Mouse (Mus musculus) cerebellum, postnatal 10 days (tissue): Measurements from ENCODE around the gene Gm8857.
"Not testable (repeated sequence)": the region's sequence is repeated elsewhere in the genome, so short reads cannot be mapped to it uniquely, and the experiment has no call there.

Experiments used
- DNase-seq, 2 experiments: peaks; one replicate each; pipeline ENCODE4 v3.0.0; 2021; ENCODE audit warnings: mixed read lengths in 2 of 2

Gm8857 gene

DNA sequence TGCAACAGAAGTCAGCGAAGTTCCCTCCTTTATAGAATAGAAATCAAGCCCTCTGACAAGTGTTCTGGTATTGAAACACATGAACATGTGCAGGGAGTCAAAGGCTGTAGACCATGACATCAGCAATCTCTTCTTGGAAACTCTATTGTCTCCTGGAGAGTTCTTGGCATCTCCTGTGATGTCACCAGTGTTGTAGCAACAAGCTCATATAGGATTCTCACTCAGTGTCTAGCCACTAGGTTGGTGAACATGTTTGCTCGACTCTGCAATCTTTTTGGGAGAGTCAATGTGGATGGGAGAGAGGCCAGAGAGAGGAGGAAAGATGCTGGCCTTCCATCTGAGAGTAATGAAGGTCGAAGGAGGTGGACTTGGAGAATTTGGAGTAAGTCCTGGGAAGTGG, at the start of gene Gm8857, which contains the start of gene Gm8871:
Gene Gm8857, plus strand, starts transcription at position 303 of the 400 bp plus-strand sequence.
Gene Gm8871, plus strand, starts transcription at position 301 of the 400 bp plus-strand sequence.
- DNase-seq, result not testable (repeated sequence)

DNA sequence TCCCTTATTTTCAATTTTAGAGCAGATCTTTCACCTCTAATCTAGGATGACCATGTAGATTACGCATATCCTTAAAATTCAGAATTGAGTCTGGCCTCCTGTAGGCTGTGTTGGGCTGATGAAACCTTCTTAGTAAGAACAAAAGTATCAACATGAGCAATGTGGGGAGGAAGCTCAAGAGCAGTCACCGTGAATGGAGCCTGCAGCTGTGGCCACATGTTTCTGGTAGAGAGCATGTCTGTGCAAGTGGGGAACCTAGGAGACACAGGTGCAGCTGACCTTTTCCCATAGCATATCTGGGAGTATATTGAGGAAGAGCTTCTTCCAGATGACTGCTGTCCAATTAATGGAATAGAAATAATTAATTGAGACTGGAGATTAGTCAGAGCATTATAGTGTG, 5.9 kb downstream of the Gm8857 start:
- not testable (repeated sequence) for DNase-seq

DNA sequence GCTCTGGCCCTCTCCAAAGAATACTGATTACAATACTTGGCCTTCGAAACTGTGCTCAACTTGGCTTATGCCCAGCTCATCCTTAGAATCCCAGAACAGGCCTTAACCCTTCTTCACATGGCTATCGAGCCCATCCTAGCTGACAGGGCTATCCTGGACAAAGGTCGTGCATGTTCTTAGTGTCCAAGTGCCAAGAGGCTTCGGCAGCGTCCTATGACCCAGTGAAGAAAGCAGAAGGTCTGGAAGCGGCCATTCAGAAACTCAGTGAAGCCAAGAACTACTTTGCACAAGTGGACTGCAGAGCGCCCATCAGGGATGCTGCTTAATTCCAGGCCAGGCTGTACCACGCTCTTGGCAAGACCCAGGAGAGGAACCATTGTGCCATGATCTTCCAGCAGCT, 10.4 kb downstream of the Gm8857 start:
- DNase-seq, result peak in 1 of 2 experiments; percentile 1
